ENCODE assay signal across 13 mouse cellular contexts in genomic region chr5:66722586-66722985, GRCm38 (mm10). TPM values are rescaled to one million over a fixed set of nuclear protein-coding genes. Genes with fewer than 3 reads are reported as not detected.
DNase-seq lines count a peak whose midpoint lies in the region; ATAC-seq and TF ChIP-seq lines count a peak whose summit lies in the region.
"Had no signal": no experiment of that assay in that cellular context is flagged by ENCODE, and none has a peak within 500 bp of the region (broad histone marks: within the 10 kb centered on the region; RNA-seq: fewer than 3 reads in every experiment).

No protein-coding gene starts in this region.

- no peak for ATAC-seq in hindbrain, embryonic 15.5 days (ENCODE audit: low FRiP score, low read depth)
- no peak for ATAC-seq in hindbrain, embryonic 11.5 days (ENCODE audit: low FRiP score)
- no peak for ATAC-seq in midbrain, embryonic 13.5 days
- ATAC-seq in lung, postnatal 0 days = peak; percentile 46
- ATAC-seq: forebrain, embryonic 16.5 days; Patski had no signal

- intact Hi-C loops in heart, postnatal 14 days (cut with DNase I) = no loop called here

- TF ChIP-seq CTCF in lung, postnatal 0 days (IDR thresholded peaks at IDR 0.05) = no peak

- no peak overlapping the region for H3K4me3 ChIP-seq in heart, embryonic 10.5 days
- H3K4me3 ChIP-seq in hindbrain, embryonic 15.5 days = no peak overlapping the region
- no peak overlapping the region for H3K4me3 ChIP-seq in hindbrain, embryonic 11.5 days (ENCODE audit: low read depth, low read length)
- H3K4me3 ChIP-seq in midbrain, embryonic 10.5 days = no peak overlapping the region
- no peak overlapping the region for H3K4me3 ChIP-seq in midbrain, embryonic 13.5 days (replicated peaks)
- no peak overlapping the region for H3K4me3 ChIP-seq in lung, postnatal 0 days (ENCODE audit: low read depth, low read length)
- H3K4me3 ChIP-seq: gastrocnemius, adult 2 months; limb, embryonic 12.5 days had no signal

- TF ChIP-seq EP300 in lung, postnatal 0 days (IDR thresholded peaks at IDR 0.05) = no peak

- WGBS in heart, embryonic 10.5 days = 74% methylated on average over 9 of the region's 9 CpGs
- WGBS in hindbrain, embryonic 15.5 days = 75% methylated on average over 9 of the region's 9 CpGs
- 75% methylated on average over 9 of the region's 9 CpGs for whole genome bisulfite sequencing in hindbrain, embryonic 11.5 days
- WGBS in midbrain, embryonic 10.5 days = 72% methylated on average over 9 of the region's 9 CpGs
- 57% methylated on average over 9 of the region's 9 CpGs for WGBS in midbrain, embryonic 13.5 days
- WGBS in lung, postnatal 0 days = 41% methylated on average over 9 of the region's 9 CpGs

- H3K4me1 ChIP-seq in heart, embryonic 10.5 days = peaks cover 3% of the 10 kb centered on the region
- H3K4me1 ChIP-seq in hindbrain, embryonic 15.5 days (replicated peaks) = 0 out of 2 replicates have a peak, but pooled peaks cover 3% of the 10 kb centered on the region
- no peaks in the 10 kb centered on the region; the same call in 1 of the 2 replicates for H3K4me1 ChIP-seq in hindbrain, embryonic 11.5 days (replicated peaks; ENCODE audit: control insufficient read depth, insufficient read depth, low read length)
- peaks cover 55% of the 10 kb centered on the region for H3K4me1 ChIP-seq in midbrain, embryonic 10.5 days
- H3K4me1 ChIP-seq in midbrain, embryonic 13.5 days (replicated peaks) = peaks cover 26% of the 10 kb centered on the region
- peaks cover 5% of the 10 kb centered on the region; the same call in 1 of the 2 replicates for H3K4me1 ChIP-seq in lung, postnatal 0 days (ENCODE audit: insufficient read depth, low read depth, low read length)

- H3K27me3 ChIP-seq in heart, embryonic 10.5 days (ENCODE audit: insufficient read depth, poor library complexity, severe bottlenecking) = peaks cover 96% of the 10 kb centered on the region
- H3K27me3 ChIP-seq in hindbrain, embryonic 15.5 days = no peaks in the 10 kb centered on the region
- no peaks in the 10 kb centered on the region for H3K27me3 ChIP-seq in hindbrain, embryonic 11.5 days (ENCODE audit: control insufficient read depth, insufficient read depth, low read length)
- H3K27me3 ChIP-seq in midbrain, embryonic 10.5 days (ENCODE audit: low read depth, poor library complexity, severe bottlenecking) = peaks cover 26% of the 10 kb centered on the region; the same call in 1 of the 2 replicates
- H3K27me3 ChIP-seq in midbrain, embryonic 13.5 days = no peaks in the 10 kb centered on the region
- no peaks in the 10 kb centered on the region for H3K27me3 ChIP-seq in lung, postnatal 0 days (replicated peaks; ENCODE audit: insufficient read depth, low read length)
- H3K27me3 ChIP-seq: limb, embryonic 12.5 days; Patski had no signal

- H3K27ac ChIP-seq in heart, embryonic 10.5 days = 0 out of 2 replicates have a peak overlapping the region, but pooled peaks have one; percentile 33
- peak overlapping the region; percentile 20; the same call in 1 of the 2 replicates for H3K27ac ChIP-seq in hindbrain, embryonic 15.5 days (replicated peaks)
- H3K27ac ChIP-seq in hindbrain, embryonic 11.5 days (ENCODE audit: low read depth, low read length) = no peak overlapping the region
- H3K27ac ChIP-seq in midbrain, embryonic 10.5 days (replicated peaks) = peak overlapping the region; percentile 70
- no peak overlapping the region; the same call in 1 of the 2 replicates for H3K27ac ChIP-seq in midbrain, embryonic 13.5 days
- H3K27ac ChIP-seq in lung, postnatal 0 days (ENCODE audit: low read length) = peak overlapping the region; percentile 48
- H3K27ac ChIP-seq: gastrocnemius, adult 2 months; limb, embryonic 12.5 days had no signal

- no peaks in the 10 kb centered on the region for H3K9me3 ChIP-seq in heart, embryonic 10.5 days
- H3K9me3 ChIP-seq in hindbrain, embryonic 15.5 days = no peaks in the 10 kb centered on the region
- H3K9me3 ChIP-seq in hindbrain, embryonic 11.5 days (ENCODE audit: control insufficient read depth, low read length) = no peaks in the 10 kb centered on the region
- no peaks in the 10 kb centered on the region for H3K9me3 ChIP-seq in midbrain, embryonic 10.5 days (replicated peaks)
- no peaks in the 10 kb centered on the region for H3K9me3 ChIP-seq in midbrain, embryonic 13.5 days
- no peaks in the 10 kb centered on the region for H3K9me3 ChIP-seq in lung, postnatal 0 days (ENCODE audit: low read length)
- H3K9me3 ChIP-seq: limb, embryonic 12.5 days had no signal

- H3K4me2 ChIP-seq in hindbrain, embryonic 15.5 days = no peak overlapping the region
- no peak overlapping the region for H3K4me2 ChIP-seq in hindbrain, embryonic 11.5 days (replicated peaks; ENCODE audit: low read depth, low read length)
- H3K4me2 ChIP-seq in midbrain, embryonic 13.5 days (replicated peaks) = no peak overlapping the region
- peak overlapping the region; percentile 20; the same call in 1 of the 2 replicates for H3K4me2 ChIP-seq in lung, postnatal 0 days (replicated peaks; ENCODE audit: low read depth, low read length)
- H3K4me2 ChIP-seq: limb, embryonic 12.5 days had no signal

- H3K36me3 ChIP-seq in heart, embryonic 10.5 days = no peaks in the 10 kb centered on the region
- no peaks in the 10 kb centered on the region for H3K36me3 ChIP-seq in hindbrain, embryonic 15.5 days
- no peaks in the 10 kb centered on the region for H3K36me3 ChIP-seq in hindbrain, embryonic 11.5 days (ENCODE audit: control insufficient read depth, insufficient read depth, low read length)
- H3K36me3 ChIP-seq in midbrain, embryonic 10.5 days = no peaks in the 10 kb centered on the region
- H3K36me3 ChIP-seq in midbrain, embryonic 13.5 days = no peaks in the 10 kb centered on the region
- no peaks in the 10 kb centered on the region for H3K36me3 ChIP-seq in lung, postnatal 0 days (ENCODE audit: insufficient read depth, low read length)
- H3K36me3 ChIP-seq: limb, embryonic 12.5 days had no signal

- H3K9ac ChIP-seq in hindbrain, embryonic 15.5 days = no peak overlapping the region
- H3K9ac ChIP-seq in hindbrain, embryonic 11.5 days (ENCODE audit: low read depth, low read length) = no peak overlapping the region
- H3K9ac ChIP-seq in midbrain, embryonic 13.5 days (replicated peaks) = no peak overlapping the region
- no peak overlapping the region for H3K9ac ChIP-seq in lung, postnatal 0 days (replicated peaks; ENCODE audit: low read depth)
- H3K9ac ChIP-seq: limb, embryonic 12.5 days had no signal

- DNase-seq in heart, embryonic 10.5 days (ENCODE audit: low spot score) = no peak
- no peak for DNase-seq in heart, postnatal 14 days
- DNase-seq in hindbrain, embryonic 11.5 days (ENCODE audit: low spot score) = no peak
- no peak for DNase-seq in midbrain, embryonic 10.5 days (ENCODE audit: low spot score)
- DNase-seq in lung, postnatal 0 days (ENCODE audit: low spot score) = peak; percentile 51
- no peak for DNase-seq in urinary bladder, postnatal 25 days (ENCODE audit: low spot score)
- DNase-seq: cerebellum, adult 11-12 months; gastrocnemius, adult 2 months had no signal

RNA-seq across cellular contexts. Expression of gene Limch1, which starts 23.0 kb away (rescaled TPM):
- 20.8 and 30.1 TPM in 2 replicates for polyA plus RNA-seq in heart, embryonic 10.5 days (2016; fragmentation: Nextera tagmentation; extraction: Ambion mirVana)
- 100 to 1,000 TPM; 189 to 196 TPM for total RNA-seq in heart, postnatal 14 days (2021)
- 49.3 and 50.7 TPM in 2 replicates for polyA plus RNA-seq in hindbrain, embryonic 15.5 days (2015; fragmentation: Nextera tagmentation; extraction: Ambion mirVana)
- polyA plus RNA-seq in hindbrain, embryonic 11.5 days (2014; fragmentation: Nextera tagmentation; extraction: Ambion mirVana) = 60.7 and 81.7 TPM in 2 replicates
- 33.2 and 37.2 TPM in 2 replicates for polyA plus RNA-seq in midbrain, embryonic 10.5 days (2016; fragmentation: Nextera tagmentation; extraction: Ambion mirVana)
- polyA plus RNA-seq in midbrain, embryonic 13.5 days (2015; fragmentation: Nextera tagmentation; extraction: Ambion mirVana) = 37.4 and 41.9 TPM in 2 replicates
- 368 and 398 TPM in 2 replicates for polyA plus RNA-seq in lung, postnatal 0 days (2015; fragmentation: Nextera tagmentation; extraction: Ambion mirVana)

RNA-seq across cellular contexts. Expression of gene Uchl1, which starts 46.7 kb away (rescaled TPM):
- 93.3 and 116 TPM in 2 replicates for polyA plus RNA-seq in heart, embryonic 10.5 days (2016; fragmentation: Nextera tagmentation; extraction: Ambion mirVana)
- 10 to 100 TPM; 13.8 to 14.1 TPM for total RNA-seq in heart, postnatal 14 days (2021)
- 1,684 and 1,722 TPM in 2 replicates for polyA plus RNA-seq in hindbrain, embryonic 15.5 days (2015; fragmentation: Nextera tagmentation; extraction: Ambion mirVana)
- 421 and 428 TPM in 2 replicates for polyA plus RNA-seq in hindbrain, embryonic 11.5 days (2014; fragmentation: Nextera tagmentation; extraction: Ambion mirVana)
- 265 and 368 TPM in 2 replicates for polyA plus RNA-seq in midbrain, embryonic 10.5 days (2016; fragmentation: Nextera tagmentation; extraction: Ambion mirVana)
- polyA plus RNA-seq in midbrain, embryonic 13.5 days (2015; fragmentation: Nextera tagmentation; extraction: Ambion mirVana) = 1,181 and 1,187 TPM in 2 replicates
- polyA plus RNA-seq in lung, postnatal 0 days (2015; fragmentation: Nextera tagmentation; extraction: Ambion mirVana) = 18.3 and 18.8 TPM in 2 replicates

Comparison
In these comparisons a context has a peak if more than half of its experiments do, and no peak if none do; other contexts are left out.
1. H3K27ac ChIP-seq: peak in heart, embryonic 10.5 days (single experiment), hindbrain, embryonic 15.5 days (single experiment), midbrain, embryonic 10.5 days (single experiment) and lung, postnatal 0 days (single experiment); none in hindbrain, embryonic 11.5 days (single experiment) and midbrain, embryonic 13.5 days (single experiment).